Mouse (Mus musculus): ENCODE measurements around the gene Desi1.
A peak's percentile ranks its signal among the peaks of the same experiment; 100 is the strongest.

Desi1 gene

GRCm38 (mm10) chr15:81964980-81965545, 68.6 kb downstream of the Desi1 start:
- no peak for DNase-seq

- DNase-seq, result no peak
These were observed 69.4 kb downstream of the Desi1 start for GRCm38 (mm10) chr15:81964262-81964661.

- DNase-seq, result no peak
These were observed 72.6 kb downstream of the Desi1 start for GRCm38 (mm10) chr15:81961078-81961451.

GRCm38 (mm10) chr15:81960171-81961077, 73.2 kb downstream of the Desi1 start, which contains the start of gene Pmm1:
TSS of gene Pmm1 (minus strand) at chr15:81960930.
- DNase-seq, result peak; percentile 99

- peak; percentile 13 for DNase-seq
These were observed 74.8 kb downstream of the Desi1 start for GRCm38 (mm10) chr15:81958906-81959305.

GRCm38 (mm10) chr15:81957598-81957997, 76.1 kb downstream of the Desi1 start:
- DNase-seq, result peak; percentile 17

GRCm38 (mm10) chr15:81956457-81956856, 77.2 kb downstream of the Desi1 start:
- peak; percentile 75 for DNase-seq

- DNase-seq, result peak; percentile 27
These were observed 78.2 kb downstream of the Desi1 start for GRCm38 (mm10) chr15:81955414-81955813.

GRCm38 (mm10) chr15:81954716-81955115, 78.9 kb downstream of the Desi1 start:
- peak; percentile 50 for DNase-seq

- peak; percentile 81 for DNase-seq
These were observed 79.5 kb downstream of the Desi1 start for GRCm38 (mm10) chr15:81954151-81954583.

- no peak for DNase-seq
These were observed 81.4 kb downstream of the Desi1 start for GRCm38 (mm10) chr15:81952310-81952709.

GRCm38 (mm10) chr15:81951159-81951558, 82.5 kb downstream of the Desi1 start:
- DNase-seq, result no peak

GRCm38 (mm10) chr15:81950716-81951115, 82.9 kb downstream of the Desi1 start:
- no peak for DNase-seq

GRCm38 (mm10) chr15:81949476-81950131, 84.1 kb downstream of the Desi1 start:
- DNase-seq, result no peak

GRCm38 (mm10) chr15:81949076-81949475, 84.6 kb downstream of the Desi1 start:
- DNase-seq, result no peak

- DNase-seq, result no peak
These were observed 90.4 kb downstream of the Desi1 start for GRCm38 (mm10) chr15:81943176-81943749.

Data from cerebellum, adult 9-10 months (tissue).